Mouse (Mus musculus): ENCODE results near the gene Rgs6. TPM values are rescaled to one million over a fixed set of nuclear protein-coding genes. Genes with fewer than 3 reads are reported as not detected.

Gene Rgs6
- polyA plus RNA-seq, 1 experiment from 2014 or later: 1.5 TPM

DNA sequence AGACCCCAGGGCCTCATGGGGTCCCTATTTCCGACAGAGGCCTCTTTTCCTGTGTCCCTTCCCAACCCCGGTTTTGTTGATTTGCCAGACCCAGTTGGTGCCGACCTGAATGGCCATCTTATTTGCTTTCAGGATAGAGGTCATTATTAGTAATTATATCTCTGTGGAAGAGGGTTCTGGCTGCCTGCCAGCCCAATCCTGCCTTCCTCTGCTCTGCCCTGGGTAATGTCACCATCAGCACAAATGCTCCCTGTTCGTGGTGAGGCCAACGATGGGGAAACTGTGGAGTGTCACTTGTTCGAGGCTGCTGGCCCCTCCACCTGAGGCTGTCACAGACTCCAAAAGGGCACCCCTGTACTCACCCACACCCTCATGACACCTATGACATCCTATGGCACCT, 621.4 kb downstream of the Rgs6 start:
- Histone ChIP-seq H3K9me3 (ENCODE audit: control insufficient read depth, low read length) (no peaks in the 10 kb centered on the region), H3K4me3 (ENCODE audit: low read depth, low read length) (no peak overlapping the region), H3K4me2 (replicated peaks; ENCODE audit: low read depth) (no peak overlapping the region), H3K9ac (ENCODE audit: low read length) (no peak overlapping the region), H3K4me1 (replicated peaks; ENCODE audit: control insufficient read depth, insufficient read depth) (no peaks in the 10 kb centered on the region), H3K27ac (replicated peaks) (no peak overlapping the region), H3K27me3 (ENCODE audit: control insufficient read depth, insufficient read depth, low read length) (no peaks in the 10 kb centered on the region), H3K36me3 (ENCODE audit: control insufficient read depth, insufficient read depth, low read length) (no peaks in the 10 kb centered on the region)
- TF ChIP-seq CTCF (IDR thresholded peaks at IDR 0.05; ENCODE audit: low read depth) (no peak), EP300 (optimal IDR thresholded peaks at IDR 0.05) (no peak)
- ATAC-seq (ENCODE audit: low FRiP score, low TSS enrichment): no peak
- no peak for DNase-seq (ENCODE audit: low spot score)
- 27% methylated on average over 6 of the region's 6 CpGs for WGBS

- Histone ChIP-seq H3K27ac (replicated peaks) (no peak overlapping the region), H3K4me1 (replicated peaks; ENCODE audit: control insufficient read depth, insufficient read depth) (no peaks in the 10 kb centered on the region), H3K27me3 (ENCODE audit: control insufficient read depth, insufficient read depth, low read length) (no peaks in the 10 kb centered on the region), H3K9ac (ENCODE audit: low read length) (no peak overlapping the region), H3K9me3 (ENCODE audit: control insufficient read depth, low read length) (no peaks in the 10 kb centered on the region), H3K4me2 (replicated peaks; ENCODE audit: low read depth) (no peak overlapping the region), H3K36me3 (ENCODE audit: control insufficient read depth, insufficient read depth, low read length) (no peaks in the 10 kb centered on the region), H3K4me3 (ENCODE audit: low read depth, low read length) (no peak overlapping the region)
- no peak for DNase-seq (ENCODE audit: low spot score)
- TF ChIP-seq CTCF (IDR thresholded peaks at IDR 0.05; ENCODE audit: low read depth) (no peak), EP300 (optimal IDR thresholded peaks at IDR 0.05) (no peak)
- WGBS: 66% methylated on average over 5 of the region's 5 CpGs
- no peak for ATAC-seq (ENCODE audit: low FRiP score, low TSS enrichment)
Measured at GRCm38 (mm10) chr12:83210294-83210693, 622.2 kb downstream of the Rgs6 start.

DNA sequence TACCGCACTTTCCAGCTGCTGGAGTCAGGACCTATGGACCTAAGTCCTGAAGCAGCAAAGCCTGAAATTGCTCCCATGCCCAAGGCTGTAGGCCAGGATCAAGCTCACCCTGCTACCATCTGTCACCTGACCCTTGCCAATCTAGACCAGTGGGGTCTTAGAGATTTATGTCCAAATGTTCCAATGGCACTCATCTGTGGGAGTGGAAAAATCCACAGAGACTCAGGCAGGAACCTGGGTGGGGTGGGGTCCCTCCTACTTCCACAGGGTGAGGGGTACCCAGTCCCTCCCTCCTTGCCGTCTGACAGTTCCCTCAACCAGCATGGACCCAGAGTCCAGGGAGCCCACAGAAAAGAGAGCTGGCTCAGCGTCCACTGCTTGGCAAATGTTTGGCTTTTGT, 622.6 kb downstream of the Rgs6 start:
- H3K4me3 ChIP-seq (ENCODE audit: low read depth, low read length): no peak overlapping the region
- H3K9ac ChIP-seq (ENCODE audit: low read length): no peak overlapping the region
- H3K27me3 ChIP-seq (ENCODE audit: control insufficient read depth, insufficient read depth, low read length): no peaks in the 10 kb centered on the region
- ATAC-seq (ENCODE audit: low FRiP score, low TSS enrichment): no peak
- no peak for DNase-seq (ENCODE audit: low spot score)
- no peak for TF ChIP-seq EP300 (optimal IDR thresholded peaks at IDR 0.05)
- no peak for TF ChIP-seq CTCF (IDR thresholded peaks at IDR 0.05; ENCODE audit: low read depth)
- no peak overlapping the region for H3K4me2 ChIP-seq (replicated peaks; ENCODE audit: low read depth)
- H3K36me3 ChIP-seq (ENCODE audit: control insufficient read depth, insufficient read depth, low read length): no peaks in the 10 kb centered on the region
- H3K9me3 ChIP-seq (ENCODE audit: control insufficient read depth, low read length): no peaks in the 10 kb centered on the region
- 85% methylated on average over 3 of the region's 3 CpGs for WGBS
- no peak overlapping the region for H3K27ac ChIP-seq (replicated peaks)
- H3K4me1 ChIP-seq (replicated peaks; ENCODE audit: control insufficient read depth, insufficient read depth): no peaks in the 10 kb centered on the region

GRCm38 (mm10) chr12:83211146-83211822, 623.2 kb downstream of the Rgs6 start:
- no peak overlapping the region for H3K9ac ChIP-seq (ENCODE audit: low read length)
- TF ChIP-seq CTCF (IDR thresholded peaks at IDR 0.05; ENCODE audit: low read depth) (no peak), EP300 (optimal IDR thresholded peaks at IDR 0.05) (no peak)
- H3K9me3 ChIP-seq (ENCODE audit: control insufficient read depth, low read length): no peaks in the 10 kb centered on the region
- H3K27me3 ChIP-seq (ENCODE audit: control insufficient read depth, insufficient read depth, low read length): no peaks in the 10 kb centered on the region
- ATAC-seq (ENCODE audit: low FRiP score, low TSS enrichment): no peak
- 77% methylated on average over 7 of the region's 7 CpGs for WGBS
- no peaks in the 10 kb centered on the region for H3K36me3 ChIP-seq (ENCODE audit: control insufficient read depth, insufficient read depth, low read length)
- H3K4me1 ChIP-seq (replicated peaks; ENCODE audit: control insufficient read depth, insufficient read depth): no peaks in the 10 kb centered on the region
- no peak overlapping the region for H3K4me3 ChIP-seq (ENCODE audit: low read depth, low read length)
- H3K4me2 ChIP-seq (replicated peaks; ENCODE audit: low read depth): no peak overlapping the region
- DNase-seq (ENCODE audit: low spot score): no peak
- no peak overlapping the region for H3K27ac ChIP-seq (replicated peaks)

Data from stomach, postnatal 0 days (tissue).